Mouse (Mus musculus) small intestine, adult 2 months (tissue): ENCODE results near the gene Arid5b. TPM values are rescaled to one million over a fixed set of nuclear protein-coding genes. Genes with fewer than 3 reads are reported as not detected.
"Not testable (repeated sequence)": the region's sequence is repeated elsewhere in the genome, so short reads cannot be mapped to it uniquely, and the experiment has no call there.

ENCODE experiments used
- H3K27ac ChIP-seq: fragments of 200-500 bp; 2 replicates; pipeline ENCODE4 v1.5.1; 2012; ENCODE audit warnings: low read depth, low read length, control low read depth, inconsistent platforms; ENCODE audit not compliant: insufficient read depth
- H3K27me3 ChIP-seq: fragments of 200-500 bp; 2 replicates; pipeline ENCODE4 v1.6.1; 2012; ENCODE audit warnings: mild to moderate bottlenecking, moderate library complexity, low read length, inconsistent platforms; ENCODE audit not compliant: control insufficient read depth, insufficient read depth
- H3K36me3 ChIP-seq: fragments of 200-500 bp; 2 replicates; pipeline ENCODE4 v1.6.1; 2012; ENCODE audit warnings: mild to moderate bottlenecking, low read length, control low read depth, inconsistent platforms; ENCODE audit not compliant: control insufficient read depth, insufficient read depth
- H3K4me1 ChIP-seq: fragments of 200-500 bp; 2 replicates; pipeline ENCODE4 v1.6.1; 2012; ENCODE audit warnings: low read length, inconsistent platforms, mixed read lengths; ENCODE audit not compliant: control insufficient read depth, insufficient read depth, insufficient read length
- H3K4me3 ChIP-seq: fragments of 200-500 bp; 2 replicates; pipeline ENCODE4 v1.5.1; 2012; ENCODE audit warnings: low read depth, mild to moderate bottlenecking, control low read depth, inconsistent platforms, low read length, moderate library complexity
- CTCF ChIP-seq: fragments of 200-500 bp; IDR thresholded peaks from 2 replicates; pipeline ENCODE4 v1.5.1; 2012; ENCODE audit warnings: low read depth, mild to moderate bottlenecking, control low read depth, inconsistent platforms, low read length, moderate library complexity, mixed read lengths; ENCODE audit not compliant: insufficient replicate concordance, insufficient read length; ENCODE audit errors: extremely low read depth
- POLR2A ChIP-seq: fragments of 200-500 bp; IDR thresholded peaks from 2 replicates; pipeline ENCODE4 v1.6.1; 2012; ENCODE audit warnings: low read depth, mild to moderate bottlenecking, control low read depth, inconsistent platforms, low read length, moderate library complexity
- WGBS: fragments of 180-500 bp; shearing (Covaris S2); methylation state at CpG from one replicate; pipeline ENCODE4 v1.1.7; 2018; 5-methylcytosine and 5-hydroxymethylcytosine counted together
- polyA plus RNA-seq: library from polyadenylated mRNA; depleted of rRNA; stranded (reverse); fragments of >200 nt; gene quantifications from 2 replicates; pipeline ENCODE4 v1.2.3, GENCODE M21; 2012

Arid5b gene
- polyA plus RNA-seq, 1 experiment: 3.3 TPM

- TF ChIP-seq POLR2A: no peak
- TF ChIP-seq CTCF: no peak
- 74% methylated on average over 5 of the region's 5 CpGs for WGBS
- H3K4me3 ChIP-seq: no peak overlapping the region
- H3K4me1 ChIP-seq: peaks cover 5% of the 10 kb centered on the region; the same call in 1 of the 2 replicates
- no peaks in the 10 kb centered on the region for H3K27me3 ChIP-seq
- H3K36me3 ChIP-seq: peaks cover 23% of the 10 kb centered on the region
- peak overlapping the region; percentile 38; the same call in 1 of the 2 replicates for H3K27ac ChIP-seq
Measured at GRCm38 (mm10) chr10:68103988-68104387, 174.6 kb downstream of the Arid5b start.

DNA sequence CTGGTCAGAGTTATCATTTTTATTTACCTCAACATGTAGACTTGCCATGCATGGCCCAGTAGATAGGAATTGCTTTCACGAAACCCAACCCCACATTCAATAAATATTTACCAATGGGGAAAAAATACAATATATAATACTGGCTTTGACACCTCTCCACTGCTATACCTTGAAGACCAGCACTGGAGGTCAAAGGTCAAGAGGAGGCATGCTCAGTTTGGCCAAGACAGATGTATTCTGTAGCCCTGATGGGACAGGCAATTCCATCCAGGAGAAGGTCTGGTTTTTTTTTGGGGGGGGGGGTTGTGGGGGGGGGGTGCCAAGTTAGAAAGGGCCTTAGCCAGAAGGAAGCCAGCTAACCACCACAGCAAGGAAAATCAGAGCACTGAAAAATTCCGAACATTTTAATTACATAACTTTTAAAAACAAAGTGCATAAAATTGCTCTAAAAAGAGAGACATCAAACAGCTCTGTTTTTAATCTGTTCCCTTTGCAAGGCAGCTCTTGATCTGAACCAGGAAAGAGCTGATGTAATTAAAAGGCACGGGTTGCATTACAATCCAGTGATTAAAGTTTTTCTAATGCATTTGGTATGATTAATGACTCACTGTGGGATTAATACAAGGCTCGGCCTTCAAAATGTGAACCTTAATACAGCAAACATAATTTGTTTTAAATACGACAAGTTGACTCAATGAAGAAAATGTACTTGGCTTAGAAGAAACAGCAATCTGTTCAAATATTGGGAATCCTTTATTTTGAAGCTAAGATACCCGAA, 175.3 kb downstream of the Arid5b start:
- Histone ChIP-seq H3K27me3 (no peaks in the 10 kb centered on the region), H3K27ac (no peak overlapping the region), H3K4me3 (no peak overlapping the region), H3K36me3 (peaks cover 28% of the 10 kb centered on the region), H3K4me1 (peaks cover 5% of the 10 kb centered on the region; the same call in 1 of the 2 replicates)
- TF ChIP-seq CTCF (no peak), POLR2A (no peak)
- WGBS: 77% methylated on average over 6 of the region's 6 CpGs

DNA sequence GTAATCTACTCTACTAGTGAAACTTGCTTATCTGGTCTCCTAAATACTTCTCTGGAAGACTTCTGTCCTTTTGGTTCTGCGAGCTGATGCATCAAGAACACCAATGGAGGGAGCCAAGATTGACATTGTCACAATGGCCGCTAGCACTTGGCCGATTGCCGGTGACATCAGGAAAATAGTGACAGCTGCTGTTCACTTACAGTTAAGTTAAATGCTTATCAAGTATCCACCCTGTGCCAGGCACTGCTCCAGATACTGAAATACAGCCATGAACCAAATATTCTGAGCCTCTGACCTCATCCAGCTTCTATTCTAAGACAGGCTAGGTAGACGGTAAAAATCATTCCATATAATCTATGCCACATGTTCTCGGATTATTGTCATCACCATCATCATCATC, 176.0 kb downstream of the Arid5b start:
- Histone ChIP-seq H3K27me3 (no peaks in the 10 kb centered on the region), H3K27ac (no peak overlapping the region), H3K4me3 (no peak overlapping the region), H3K4me1 (peaks cover 5% of the 10 kb centered on the region; the same call in 1 of the 2 replicates), H3K36me3 (peaks cover 33% of the 10 kb centered on the region)
- WGBS: 96% methylated on average over 6 of the region's 6 CpGs
- TF ChIP-seq POLR2A: no peak
- no peak for TF ChIP-seq CTCF

- TF ChIP-seq CTCF: no peak
- TF ChIP-seq POLR2A: no peak
- WGBS: 76% methylated on average over 4 of the region's 4 CpGs
- Histone ChIP-seq H3K27ac (no peak overlapping the region), H3K27me3 (no peaks in the 10 kb centered on the region), H3K36me3 (peaks cover 46% of the 10 kb centered on the region), H3K4me3 (no peak overlapping the region), H3K4me1 (peaks cover 5% of the 10 kb centered on the region; the same call in 1 of the 2 replicates)
Measured at GRCm38 (mm10) chr10:68101251-68101650, 177.3 kb downstream of the Arid5b start.

GRCm38 (mm10) chr10:68100506-68100905, 178.0 kb downstream of the Arid5b start:
- TF ChIP-seq CTCF (no peak), POLR2A (no peak)
- H3K4me3 ChIP-seq: no peak overlapping the region
- H3K27me3 ChIP-seq: no peaks in the 10 kb centered on the region
- H3K4me1 ChIP-seq: peaks cover 5% of the 10 kb centered on the region; the same call in 1 of the 2 replicates
- no peak overlapping the region for H3K27ac ChIP-seq
- WGBS: 84% methylated on average over 8 of the region's 8 CpGs
- H3K36me3 ChIP-seq: peaks cover 50% of the 10 kb centered on the region

DNA sequence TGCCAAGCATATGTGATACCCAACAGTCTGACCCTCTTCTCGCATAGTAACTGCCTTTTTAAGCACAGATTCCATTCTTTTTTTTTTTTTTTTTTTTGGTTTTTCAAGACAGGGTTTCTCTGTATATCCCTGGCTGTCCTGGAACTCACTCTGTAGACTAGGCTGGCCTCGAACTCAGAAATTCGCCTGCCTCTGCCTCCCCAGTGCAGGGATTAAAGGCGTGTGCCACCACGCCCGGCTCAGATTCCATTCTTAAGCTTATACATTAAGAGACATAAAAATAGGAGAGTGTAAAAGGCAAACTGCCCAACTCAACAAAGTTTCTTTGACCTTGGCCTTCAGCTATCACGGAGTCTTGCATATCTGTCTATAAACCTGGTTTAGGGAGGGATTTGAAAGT, 178.7 kb downstream of the Arid5b start:
- H3K27ac ChIP-seq, H3K4me3 ChIP-seq, H3K4me1 ChIP-seq, H3K27me3 ChIP-seq: not testable (repeated sequence)
- whole genome bisulfite sequencing: 80% methylated on average over 7 of the region's 7 CpGs
- peaks cover 50% of the 10 kb centered on the region for H3K36me3 ChIP-seq

DNA sequence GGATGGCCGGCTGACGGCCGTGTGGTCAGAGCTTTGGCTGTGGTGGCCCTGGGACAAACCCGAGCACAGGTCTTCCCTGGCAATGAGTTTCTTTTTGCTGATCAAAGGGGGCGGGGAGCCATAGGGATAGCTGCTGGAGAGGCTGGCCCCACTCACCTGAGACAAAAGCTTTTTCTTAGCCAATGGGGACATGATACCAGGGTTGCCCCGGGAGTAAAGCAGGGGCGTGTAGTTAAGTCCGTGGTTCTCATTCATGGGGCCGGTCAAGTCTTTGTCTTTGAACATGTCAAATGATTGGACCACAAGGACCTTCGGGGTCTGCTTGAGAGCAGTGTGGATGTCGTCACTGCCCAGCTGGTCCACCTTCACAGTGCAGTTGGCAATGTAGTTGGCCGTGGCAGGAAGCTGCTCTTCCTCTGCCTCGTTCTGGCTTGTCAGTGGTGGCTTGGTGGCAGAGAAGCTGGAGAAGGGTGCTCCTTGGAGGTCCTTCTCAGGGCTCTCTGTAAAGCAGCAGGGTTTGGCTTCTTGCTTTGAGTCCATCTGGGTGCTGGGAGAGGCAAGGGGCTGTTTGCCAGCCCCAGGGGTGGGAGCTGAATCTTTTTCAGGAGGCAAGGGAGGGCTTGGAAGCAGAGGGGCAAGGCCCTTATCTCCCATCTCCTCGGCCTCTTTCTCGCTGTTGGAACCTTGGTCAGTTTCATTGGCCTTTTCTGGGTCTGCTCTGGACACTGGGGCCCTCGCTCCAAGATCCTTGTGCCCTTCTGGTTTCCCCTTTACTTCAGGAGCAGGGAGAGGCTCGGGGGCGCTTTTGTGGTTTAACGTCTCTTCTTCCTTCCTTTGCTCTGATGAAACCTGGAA, 180.5 kb downstream of the Arid5b start:
- Histone ChIP-seq H3K36me3 (peaks cover 55% of the 10 kb centered on the region), H3K4me1 (0 out of 2 replicates have a peak, but pooled peaks cover 2% of the 10 kb centered on the region), H3K27ac (no peak overlapping the region), H3K4me3 (no peak overlapping the region), H3K27me3 (no peaks in the 10 kb centered on the region)
- 93% methylated on average over 19 of the region's 19 CpGs for whole genome bisulfite sequencing
- no peak for TF ChIP-seq POLR2A
- TF ChIP-seq CTCF: no peak
